Mouse (Mus musculus) liver, postnatal 0 days (tissue): ENCODE measurements around the gene Nav2.

ENCODE experiments used
- CTCF ChIP-seq: sonication (generic); IDR thresholded peaks from 2 replicates; pipeline ENCODE4 v1.5.1; 2016; ENCODE audit warnings: antibody characterized with exemption, low read depth
- EP300 ChIP-seq: IDR thresholded peaks from 2 replicates; pipeline ENCODE4 v1.6.1; 2016; ENCODE audit warnings: antibody characterized with exemption, low read depth, mild to moderate bottlenecking

GRCm38 (mm10) chr7:49375499-49375974, 467.0 kb downstream of the Nav2 start:
- no peak for TF ChIP-seq CTCF
- TF ChIP-seq EP300 = no peak
